Mouse (Mus musculus): ENCODE results near the gene Ccdc106. TPM values are rescaled to one million over a fixed set of nuclear protein-coding genes. Genes with fewer than 3 reads are reported as not detected.

Ccdc106 gene
- total and polyA plus RNA-seq, 2 experiments from 2014 or later: 0.85 to 2.8 TPM

GRCm38 (mm10) chr7:5036136-5036535, 15.8 kb downstream of the Ccdc106 start:
- no peak for TF ChIP-seq EP300 (IDR thresholded peaks at IDR 0.05; ENCODE audit: low read depth)
- no peak for TF ChIP-seq CTCF (IDR thresholded peaks at IDR 0.05; ENCODE audit: low read depth)
- 93% methylated on average over 9 of the region's 9 CpGs for WGBS
- Histone ChIP-seq H3K4me1 (ENCODE audit: control insufficient read depth, insufficient read depth) (peaks cover 8% of the 10 kb centered on the region), H3K9me3 (replicated peaks; ENCODE audit: control insufficient read depth, low read length) (peaks cover 6% of the 10 kb centered on the region), H3K9ac (replicated peaks; ENCODE audit: low read depth, low read length) (no peak overlapping the region), H3K27me3 (ENCODE audit: control insufficient read depth, insufficient read depth, low read length) (no peaks in the 10 kb centered on the region), H3K27ac (ENCODE audit: low read depth) (no peak overlapping the region), H3K4me2 (ENCODE audit: low read depth, low read length) (no peak overlapping the region), H3K36me3 (replicated peaks; ENCODE audit: control insufficient read depth, insufficient read depth, low read length) (peaks cover 44% of the 10 kb centered on the region), H3K4me3 (ENCODE audit: low read depth, low read length) (no peak overlapping the region)
- no peak for DNase-seq (ENCODE audit: low spot score)
- no peak for ATAC-seq (ENCODE audit: insufficient read depth, low read depth)

- Histone ChIP-seq H3K9me3 (replicated peaks; ENCODE audit: control insufficient read depth, low read length) (no peaks in the 10 kb centered on the region), H3K4me1 (ENCODE audit: control insufficient read depth, insufficient read depth) (peaks cover 8% of the 10 kb centered on the region), H3K27me3 (ENCODE audit: control insufficient read depth, insufficient read depth, low read length) (no peaks in the 10 kb centered on the region), H3K27ac (ENCODE audit: low read depth) (no peak overlapping the region), H3K36me3 (replicated peaks; ENCODE audit: control insufficient read depth, insufficient read depth, low read length) (peaks cover 35% of the 10 kb centered on the region), H3K4me2 (ENCODE audit: low read depth, low read length) (no peak overlapping the region), H3K4me3 (ENCODE audit: low read depth, low read length) (no peak overlapping the region), H3K9ac (replicated peaks; ENCODE audit: low read depth, low read length) (no peak overlapping the region)
- TF ChIP-seq CTCF (IDR thresholded peaks at IDR 0.05; ENCODE audit: low read depth): no peak
- no peak for TF ChIP-seq EP300 (IDR thresholded peaks at IDR 0.05; ENCODE audit: low read depth)
- ATAC-seq (ENCODE audit: insufficient read depth, low read depth): no peak
- WGBS: 88% methylated on average over 7 of the region's 7 CpGs
- no peak for DNase-seq (ENCODE audit: low spot score)
These were observed 16.7 kb downstream of the Ccdc106 start for GRCm38 (mm10) chr7:5037026-5037425.

DNA sequence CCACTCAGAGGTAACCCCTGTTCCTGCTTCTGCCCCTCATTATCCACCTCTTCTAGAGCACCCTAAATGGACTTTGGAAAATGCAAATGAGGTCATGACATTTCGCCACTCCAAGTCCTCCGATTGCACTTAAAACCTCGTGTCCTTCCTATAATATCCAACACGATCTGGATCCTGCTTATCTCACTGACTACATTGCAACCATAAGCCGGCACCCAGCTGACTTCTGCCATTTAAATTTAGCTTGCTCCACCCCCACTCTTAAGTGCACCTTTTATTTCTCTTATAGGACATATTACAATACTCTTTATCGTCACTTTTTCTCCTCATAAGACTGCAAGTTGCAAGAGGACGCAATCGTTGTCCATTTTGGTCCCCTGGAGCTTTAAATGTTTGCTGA, 17.1 kb downstream of the Ccdc106 start:
- Histone ChIP-seq H3K9ac (replicated peaks; ENCODE audit: low read depth, low read length) (peak overlapping the region; percentile 88; the same call in 1 of the 2 replicates), H3K27ac (ENCODE audit: low read depth) (peak overlapping the region; percentile 99), H3K4me1 (ENCODE audit: control insufficient read depth, insufficient read depth) (peaks cover 8% of the 10 kb centered on the region), H3K4me3 (ENCODE audit: low read depth, low read length) (peak overlapping the region; percentile 81), H3K36me3 (replicated peaks; ENCODE audit: control insufficient read depth, insufficient read depth, low read length) (peaks cover 31% of the 10 kb centered on the region), H3K27me3 (ENCODE audit: control insufficient read depth, insufficient read depth, low read length) (no peaks in the 10 kb centered on the region), H3K9me3 (replicated peaks; ENCODE audit: control insufficient read depth, low read length) (no peaks in the 10 kb centered on the region), H3K4me2 (ENCODE audit: low read depth, low read length) (peak overlapping the region; percentile 58)
- 65% methylated on average over 8 of the region's 8 CpGs for WGBS
- ATAC-seq (ENCODE audit: insufficient read depth, low read depth): no peak
- no peak for TF ChIP-seq EP300 (IDR thresholded peaks at IDR 0.05; ENCODE audit: low read depth)
- no peak for TF ChIP-seq CTCF (IDR thresholded peaks at IDR 0.05; ENCODE audit: low read depth)
- no peak for DNase-seq (ENCODE audit: low spot score)

DNA sequence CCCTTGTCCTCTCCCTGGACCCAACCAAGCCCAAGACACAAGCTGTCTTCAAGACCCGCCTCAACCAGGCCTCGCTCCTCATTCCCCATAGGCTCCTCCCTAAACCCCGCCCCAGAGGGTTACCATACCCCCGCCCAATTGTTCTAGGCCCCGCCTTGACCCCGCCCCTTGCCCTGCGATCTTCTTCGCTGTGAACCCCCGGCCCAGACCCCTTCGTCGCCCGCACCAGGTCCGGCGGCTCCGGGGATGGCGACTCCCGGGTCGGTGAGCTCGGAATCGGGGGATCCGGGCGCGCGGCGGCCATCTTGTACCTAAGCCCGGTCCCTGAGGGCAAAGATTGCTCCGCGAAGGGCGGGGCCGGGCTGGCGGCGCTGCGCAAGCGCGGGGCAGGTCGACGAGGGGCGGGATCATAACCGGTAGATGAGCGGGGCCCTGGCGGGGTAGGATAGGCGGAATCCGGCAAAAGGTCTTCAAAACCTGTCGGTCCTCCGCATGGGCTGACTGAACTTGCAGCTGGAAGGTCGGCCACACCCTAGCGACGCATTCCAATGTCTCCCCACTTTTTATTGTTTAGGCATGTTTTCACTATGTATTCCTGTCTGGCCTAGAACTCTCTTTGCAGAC, 17.9 kb downstream of the Ccdc106 start, which contains the start of gene Zfp784:
Zfp784 (minus strand) TSS at position 338 of the 624 bp plus-strand sequence.
- Histone ChIP-seq H3K9me3 (replicated peaks; ENCODE audit: control insufficient read depth, low read length) (no peaks in the 10 kb centered on the region), H3K27me3 (ENCODE audit: control insufficient read depth, insufficient read depth, low read length) (no peaks in the 10 kb centered on the region), H3K4me2 (ENCODE audit: low read depth, low read length) (peak within 1 kb of the TSS; percentile 58), H3K27ac (ENCODE audit: low read depth) (peak within 1 kb of the TSS; percentile 99), H3K36me3 (replicated peaks; ENCODE audit: control insufficient read depth, insufficient read depth, low read length) (peaks cover 24% of the 10 kb centered on the region), H3K9ac (replicated peaks; ENCODE audit: low read depth, low read length) (peak within 1 kb of the TSS; percentile 88), H3K4me3 (ENCODE audit: low read depth, low read length) (peak within 1 kb of the TSS; percentile 81), H3K4me1 (ENCODE audit: control insufficient read depth, insufficient read depth) (peaks cover 8% of the 10 kb centered on the region)
- peak; percentile 98 for ATAC-seq (ENCODE audit: insufficient read depth, low read depth)
- DNase-seq (ENCODE audit: low spot score): peak; percentile 89
- no peak for TF ChIP-seq CTCF (IDR thresholded peaks at IDR 0.05; ENCODE audit: low read depth)
- TF ChIP-seq EP300 (IDR thresholded peaks at IDR 0.05; ENCODE audit: low read depth): peak; percentile 30; the same call in 1 of the 2 replicates
- WGBS: under 1% methylated on average over 48 of the region's 48 CpGs

DNA sequence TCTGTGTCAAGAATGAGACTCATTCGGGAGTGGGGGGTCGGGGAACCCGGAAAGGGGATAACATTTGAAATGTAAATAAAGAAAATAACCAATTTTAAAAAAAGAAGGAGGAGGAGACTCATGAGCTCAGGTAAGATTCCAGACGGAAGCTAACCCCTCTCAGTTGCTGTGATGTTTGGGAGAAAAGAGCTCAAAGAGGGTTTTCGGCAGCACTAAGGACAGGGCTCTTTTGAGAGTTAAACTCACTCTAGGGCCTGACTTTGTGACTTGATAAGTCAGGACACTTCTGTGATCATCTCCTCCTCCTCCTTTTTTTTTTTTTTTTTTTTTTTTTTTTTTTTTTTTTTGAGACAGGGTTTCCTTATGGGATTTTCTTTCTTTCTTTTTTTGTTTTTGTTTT, 18.6 kb downstream of the Ccdc106 start:
- Histone ChIP-seq H3K27ac (ENCODE audit: low read depth) (peak overlapping the region; percentile 99; the same call in 1 of the 2 replicates), H3K27me3 (ENCODE audit: control insufficient read depth, insufficient read depth, low read length) (no peaks in the 10 kb centered on the region), H3K4me3 (ENCODE audit: low read depth, low read length) (peak overlapping the region; percentile 81), H3K36me3 (replicated peaks; ENCODE audit: control insufficient read depth, insufficient read depth, low read length) (peaks cover 18% of the 10 kb centered on the region), H3K4me1 (ENCODE audit: control insufficient read depth, insufficient read depth) (peaks cover 8% of the 10 kb centered on the region), H3K4me2 (ENCODE audit: low read depth, low read length) (peak overlapping the region; percentile 58), H3K9ac (replicated peaks; ENCODE audit: low read depth, low read length) (peak overlapping the region; percentile 88; the same call in 1 of the 2 replicates), H3K9me3 (replicated peaks; ENCODE audit: control insufficient read depth, low read length) (no peaks in the 10 kb centered on the region)
- 37% methylated on average over 5 of the region's 5 CpGs for WGBS
- DNase-seq (ENCODE audit: low spot score) (no peak), ATAC-seq (ENCODE audit: insufficient read depth, low read depth) (no peak)
- TF ChIP-seq EP300 (IDR thresholded peaks at IDR 0.05; ENCODE audit: low read depth) (no peak), CTCF (IDR thresholded peaks at IDR 0.05; ENCODE audit: low read depth) (no peak)

All from heart, postnatal 0 days (tissue).